Mouse (Mus musculus) cerebellum, adult (tissue): ENCODE data around the gene Frg2f1.
"Not testable (repeated sequence)": the region's sequence is repeated elsewhere in the genome, so short reads cannot be mapped to it uniquely, and the experiment has no call there.

ENCODE experiments used
- ATAC-seq: cut with Nextera tagmentation; 2 replicates; pipeline ENCODE4 v1.9.2; 2017; ENCODE audit warnings: mild to moderate bottlenecking, moderate library complexity, mixed read lengths; ENCODE audit not compliant: insufficient number of reproducible peaks, low FRiP score, low TSS enrichment

Frg2f1 gene

GRCm38 (mm10) chr4:119539031-119539824 is at the start of gene Frg2f1:
TSS of gene Frg2f1 (minus strand) at chr4:119539529.
- peak; percentile 86 for ATAC-seq

GRCm38 (mm10) chr4:119588037-119588436 is 48.7 kb upstream of the Frg2f1 start:
- ATAC-seq: no peak

GRCm38 (mm10) chr4:119575459-119575858 is 36.1 kb upstream of the Frg2f1 start:
- ATAC-seq: no peak

- no peak for ATAC-seq
These were observed 35.2 kb upstream of the Frg2f1 start for GRCm38 (mm10) chr4:119574504-119574903.

- no peak for ATAC-seq
These were observed 33.4 kb upstream of the Frg2f1 start for GRCm38 (mm10) chr4:119572682-119573081.

- ATAC-seq: no peak
These were observed 27.1 kb upstream of the Frg2f1 start for GRCm38 (mm10) chr4:119566322-119566835.

- ATAC-seq: no peak
These were observed 23.8 kb upstream of the Frg2f1 start for GRCm38 (mm10) chr4:119563136-119563535.

GRCm38 (mm10) chr4:119555466-119555865 is 16.1 kb upstream of the Frg2f1 start:
- no peak for ATAC-seq

- ATAC-seq: no peak
These were observed 11.5 kb upstream of the Frg2f1 start for GRCm38 (mm10) chr4:119550864-119551263.

- ATAC-seq: no peak
These were observed 1.2 kb upstream of the Frg2f1 start for GRCm38 (mm10) chr4:119540533-119540890.

- ATAC-seq: peak; percentile 45
These were observed 655 bp upstream of the Frg2f1 start for GRCm38 (mm10) chr4:119539836-119540532.

GRCm38 (mm10) chr4:119537436-119537835 is 1.9 kb downstream of the Frg2f1 start:
- no peak for ATAC-seq

- not testable (repeated sequence) for ATAC-seq
These were observed 2.7 kb downstream of the Frg2f1 start, which contains the start of gene Foxj3 for GRCm38 (mm10) chr4:119536615-119537014. TSS of gene Foxj3 (plus strand) at chr4:119537004.

- no peak for ATAC-seq
These were observed 4.2 kb downstream of the Frg2f1 start for GRCm38 (mm10) chr4:119535103-119535502.

GRCm38 (mm10) chr4:119531813-119532212 is 7.5 kb downstream of the Frg2f1 start:
- no peak for ATAC-seq

- no peak for ATAC-seq
These were observed 12.9 kb downstream of the Frg2f1 start for GRCm38 (mm10) chr4:119526329-119526845.

GRCm38 (mm10) chr4:119524466-119524865 is 14.9 kb downstream of the Frg2f1 start:
- ATAC-seq: no peak

- ATAC-seq: no peak
These were observed 15.3 kb downstream of the Frg2f1 start for GRCm38 (mm10) chr4:119524010-119524409.

GRCm38 (mm10) chr4:119523575-119523974 is 15.8 kb downstream of the Frg2f1 start:
- no peak for ATAC-seq

GRCm38 (mm10) chr4:119512731-119513141 is 26.6 kb downstream of the Frg2f1 start:
- ATAC-seq: no peak

GRCm38 (mm10) chr4:119511591-119511990 is 27.7 kb downstream of the Frg2f1 start:
- no peak for ATAC-seq
